Mouse (Mus musculus) inflammation-experienced regulatory T-cells (primary cell): Measurements from ENCODE around the gene Spout1. TPM values are rescaled to one million over a fixed set of nuclear protein-coding genes. Genes with fewer than 3 reads are reported as not detected.

Experiments
- polyA plus RNA-seq, 2 experiments: library from polyadenylated mRNA; unstranded; fragments of 100-300 nt; shearing (Covaris generic); gene quantifications; one replicate each; pipeline ENCODE4 v1.2.1; 2017

Gene Spout1
- polyA plus RNA-seq = 10 to 100 TPM; 45.4 to 58.7 TPM

GRCm38 (mm10) chr2:30177700-30178675, at the start of gene Spout1:
Spout1 (minus strand) TSS chr2:30178459.

DNA sequence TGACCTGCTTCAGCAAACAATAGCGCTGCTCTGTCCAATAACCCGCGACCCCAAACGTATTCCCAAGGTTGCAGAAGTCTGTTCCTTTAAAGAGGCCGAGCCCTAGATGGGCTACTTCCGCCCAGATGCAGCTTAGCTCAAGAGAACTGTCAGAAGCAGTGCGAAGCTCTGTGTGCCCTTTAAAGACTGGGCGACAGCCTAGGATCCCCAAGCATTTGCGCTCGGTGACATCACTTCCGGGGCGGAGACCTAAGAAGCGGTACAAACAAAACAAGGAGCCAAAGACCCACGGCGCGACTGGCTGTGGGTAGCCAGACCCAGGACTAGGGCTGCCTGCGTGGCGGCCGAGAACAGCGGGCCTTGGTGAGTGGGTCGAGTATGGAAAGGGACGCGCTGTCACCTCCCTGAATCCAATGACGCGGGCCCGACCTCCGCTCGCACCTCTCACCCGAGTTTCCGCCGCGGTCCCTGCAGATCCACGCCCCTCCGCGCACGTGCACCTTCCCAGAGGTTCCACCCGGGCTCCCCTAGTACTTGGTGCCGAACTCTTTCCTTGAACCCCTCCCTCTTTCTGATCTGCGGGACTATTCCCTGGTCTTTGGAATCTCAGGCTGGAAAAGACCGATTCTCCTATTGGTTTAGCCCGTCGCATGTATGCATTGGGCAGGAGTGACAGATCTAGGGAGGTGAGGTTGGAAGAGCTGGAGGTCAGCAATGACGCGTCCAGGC, 27.5 kb upstream of the Spout1 start, which contains the start of gene Kyat1:
Gene Kyat1 (minus strand): TSS at position 219 of the 729 bp plus-strand sequence.

GRCm38 (mm10) chr2:30171371-30171996, 6.8 kb downstream of the Spout1 start, which contains the start of gene Endog:
Endog (plus strand) TSS chr2:30171493.

DNA sequence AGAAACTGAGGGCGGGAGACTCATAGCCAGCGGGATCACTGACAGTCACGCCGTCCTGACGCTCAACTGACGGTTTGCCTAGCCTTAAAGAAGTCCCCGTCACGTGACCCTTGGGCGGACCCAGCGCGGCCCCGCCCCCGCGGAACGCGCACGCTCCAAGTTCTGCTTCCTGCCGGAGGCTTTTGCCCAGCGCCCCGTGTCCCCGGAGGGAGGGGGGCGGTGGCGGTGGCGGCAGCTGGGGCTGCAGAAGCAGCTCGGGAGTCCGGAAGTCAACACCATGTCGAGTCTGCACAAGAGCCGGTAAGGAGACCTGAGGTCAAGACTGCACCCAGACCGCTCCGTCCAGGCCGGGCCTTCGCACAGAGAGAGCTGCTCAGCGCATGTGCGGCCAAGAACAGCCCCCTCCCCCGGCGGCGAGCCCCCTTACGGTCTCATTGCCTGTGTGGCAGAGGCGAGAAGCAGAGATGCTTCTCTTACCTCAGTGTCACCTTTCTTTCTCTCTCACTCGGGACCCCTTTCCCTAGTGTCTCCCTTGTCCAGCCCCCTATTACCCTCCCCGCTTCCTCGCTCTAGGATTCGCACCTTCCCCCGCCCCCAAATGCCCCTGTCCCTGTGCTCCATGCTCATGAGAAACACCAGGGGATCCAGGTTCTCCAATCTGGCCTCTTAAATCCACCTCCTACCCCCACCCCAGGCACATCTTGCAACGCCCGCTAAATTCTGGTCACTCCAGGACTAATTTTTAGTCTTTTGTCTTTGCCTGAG, 44.5 kb downstream of the Spout1 start, which contains the start of gene Tbc1d13:
Gene Tbc1d13 (plus strand): TSS at position 134 of the 765 bp plus-strand sequence.

DNA sequence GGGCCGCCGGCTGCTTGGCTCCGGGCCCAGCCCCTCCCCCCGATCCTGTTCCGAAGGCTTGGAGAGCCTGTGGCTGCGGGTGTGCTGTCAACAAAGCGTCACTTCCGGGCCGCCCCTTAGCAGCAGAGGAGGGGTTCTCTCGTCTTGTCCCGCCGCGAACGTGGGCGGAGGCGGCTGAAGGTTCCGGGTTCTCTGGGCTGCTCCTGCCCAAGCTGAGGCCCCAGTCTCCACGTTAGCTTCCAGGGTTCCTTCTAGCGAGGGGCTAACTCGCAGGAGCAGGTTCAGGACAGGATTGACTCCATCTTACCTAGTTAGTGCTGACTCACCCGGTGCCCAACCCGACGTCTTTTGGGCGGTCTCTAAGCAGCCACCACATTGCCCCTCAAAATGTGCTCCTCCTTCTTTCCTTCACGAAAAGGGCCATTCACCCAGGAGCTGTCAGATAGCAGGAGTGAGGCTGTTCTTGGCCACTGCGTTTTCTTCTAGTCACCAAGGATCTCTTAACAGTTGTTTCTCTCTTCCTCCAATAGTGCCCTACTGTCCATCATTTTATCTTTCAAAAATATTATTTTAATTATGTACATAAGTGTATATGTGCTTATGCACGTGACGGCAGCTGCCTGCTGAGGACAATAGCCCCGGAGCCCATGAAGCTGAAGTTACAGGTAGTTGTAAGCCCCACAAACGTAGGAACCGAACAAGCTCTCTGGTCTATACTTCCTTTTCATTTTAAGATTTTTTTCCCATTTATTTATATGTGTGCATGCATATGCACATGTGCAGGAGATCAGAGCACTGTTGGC, 53.6 kb downstream of the Spout1 start, which contains the start of gene Zer1:
Gene Zer1 (minus strand): TSS at position 114 of the 803 bp plus-strand sequence.

Other genes with a start within 250 kb of the Spout1 start
- 10 to 100 TPM; 66.9 to 67.1 TPM for gene Gle1, start 243.0 kb downstream of the Spout1 start, polyA plus RNA-seq
- gene Sptan1, start 212.9 kb downstream of the Spout1 start, polyA plus RNA-seq = 100 to 1,000 TPM in 1 of 2 experiments, 10 to 100 TPM in 1; 97.2 to 109 TPM
- 1 to 10 TPM in 1 of 2 experiments, under 1 TPM in 1; 0.44 to 1.6 TPM for gene Wdr34, start 129.6 kb downstream of the Spout1 start, polyA plus RNA-seq
- 100 to 1,000 TPM; 308 to 332 TPM for gene Set, start 121.1 kb downstream of the Spout1 start, polyA plus RNA-seq
- 1 to 10 TPM in 1 of 2 experiments, under 1 TPM in 1; 0.95 to 1.0 TPM for gene Pkn3, start 100.8 kb downstream of the Spout1 start, polyA plus RNA-seq
- 10 to 100 TPM; 23.8 to 24.7 TPM for gene Zdhhc12, start 84.8 kb downstream of the Spout1 start, polyA plus RNA-seq
- 10 to 100 TPM; 56.8 to 63.1 TPM for gene Zer1, start 53.9 kb downstream of the Spout1 start, polyA plus RNA-seq
- 1 to 10 TPM; 8.0 to 8.5 TPM for gene Tbc1d13, start 44.7 kb downstream of the Spout1 start, polyA plus RNA-seq
- 10 to 100 TPM; 21.3 to 22.8 TPM for gene Endog, start 7.0 kb downstream of the Spout1 start, polyA plus RNA-seq
- 10 to 100 TPM; 11.3 to 15.4 TPM for gene Kyat1, start 27.4 kb upstream of the Spout1 start, polyA plus RNA-seq
- gene Lrrc8a, start 59.3 kb upstream of the Spout1 start, polyA plus RNA-seq = 1 to 10 TPM; 6.3 to 8.7 TPM
- gene Gm28035, start 62.1 kb upstream of the Spout1 start, polyA plus RNA-seq = 1 to 10 TPM; 4.0 to 5.9 TPM
- gene Phyhd1, start 87.7 kb upstream of the Spout1 start, polyA plus RNA-seq = 1 to 10 TPM; 4.3 to 5.8 TPM
- gene Gm28038, start 102.6 kb upstream of the Spout1 start, polyA plus RNA-seq = not detected
- 10 to 100 TPM; 14.8 to 16.7 TPM for gene Dolk, start 107.9 kb upstream of the Spout1 start, polyA plus RNA-seq
- 10 to 100 TPM; 15.6 to 19.4 TPM for gene Nup188, start 107.9 kb upstream of the Spout1 start, polyA plus RNA-seq
- 100 to 1,000 TPM; 134 to 153 TPM for gene Sh3glb2, start 180.9 kb upstream of the Spout1 start, polyA plus RNA-seq
- 10 to 100 TPM; 11.5 to 12.3 TPM for gene Miga2, start 185.8 kb upstream of the Spout1 start, polyA plus RNA-seq
- gene Dolpp1, start 213.8 kb upstream of the Spout1 start, polyA plus RNA-seq = 10 to 100 TPM; 28.2 to 49.9 TPM
- gene Crat, start 237.4 kb upstream of the Spout1 start, polyA plus RNA-seq = 10 to 100 TPM in 1 of 2 experiments, 1 to 10 TPM in 1; 6.1 to 10.7 TPM
- gene Ptpa, start 237.6 kb upstream of the Spout1 start, polyA plus RNA-seq = 100 to 1,000 TPM in 1 of 2 experiments, 10 to 100 TPM in 1; 96.0 to 101 TPM